Mouse (Mus musculus) layer of hippocampus, adult 18-20 months (tissue): ENCODE measurements around the gene Prpf38b. TPM values are rescaled to one million over a fixed set of nuclear protein-coding genes. Genes with fewer than 3 reads are reported as not detected.

ENCODE experiments used
- DNase-seq, 2 experiments: peaks; one replicate each; pipeline ENCODE4 v3.0.0; 2022; ENCODE audit warnings: low spot score in 2 of 2
- long read RNA-seq: library from polyadenylated mRNA; stranded (forward); transcript quantifications from one replicate; pipeline ENCODE4 v2.0.0, GENCODE M21; 2021
- total RNA-seq, 2 experiments: library from RNA; stranded (reverse); gene quantifications; 2 replicates each; pipeline ENCODE4 v1.2.3; 2021

The Prpf38b gene
- total RNA-seq: 10 to 100 TPM; 44.4 to 50.6 TPM
- long read RNA-seq, transcript Prpf38b-201 (6 exons, 3,026 nt): major isoform, 9 of 12 reads
- long read RNA-seq, partial matches to known transcripts: 0 of 12 reads
- long read RNA-seq, other reads (novel, unspliced or antisense): 3 of 12 reads

DNA sequence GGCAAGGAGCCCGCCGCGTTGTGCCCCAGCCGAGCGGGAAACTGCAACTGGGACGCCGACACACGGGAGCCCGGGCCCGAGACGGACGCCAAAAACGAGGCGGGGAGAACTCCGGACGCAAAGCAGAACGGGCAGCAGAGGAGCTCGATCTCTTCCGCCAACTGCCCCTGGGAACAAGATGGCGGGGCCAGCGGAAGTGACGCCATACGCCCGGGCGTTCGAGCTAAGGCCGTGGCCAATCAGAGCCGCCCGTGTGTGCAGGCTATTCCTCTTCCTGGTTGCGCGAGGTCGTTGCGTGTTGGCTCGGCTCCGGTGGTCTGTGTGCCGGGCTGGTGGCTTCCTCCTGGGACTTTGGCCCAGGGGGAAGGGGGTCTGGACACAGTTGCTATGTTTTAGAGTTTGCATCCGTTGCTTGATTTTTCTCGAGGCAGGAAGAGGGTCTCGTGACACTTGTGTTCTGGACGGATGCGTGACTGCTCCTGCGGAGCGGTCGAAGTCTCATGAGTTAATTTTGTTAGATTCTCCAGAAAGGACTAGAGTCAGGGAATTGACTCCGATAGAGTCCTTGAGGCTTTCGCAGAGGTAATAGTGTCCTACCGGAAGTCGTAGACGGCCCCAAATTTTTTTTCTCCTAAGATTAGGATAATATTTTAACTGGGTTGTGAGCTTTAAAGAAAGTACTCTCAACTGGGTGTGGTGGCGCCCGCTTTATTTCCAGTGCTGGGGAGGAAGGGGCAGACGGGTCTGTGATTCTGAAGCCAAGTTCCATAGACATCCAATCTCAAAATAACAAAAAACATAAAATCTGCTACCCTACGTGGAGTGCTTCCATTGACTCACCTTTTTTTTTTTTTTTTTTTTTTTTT, at the start of gene Prpf38b:
TSS of gene Prpf38b (minus strand) at position 180 of the 866 bp plus-strand sequence.
- peak; percentile 93 to 97 for DNase-seq

GRCm38 (mm10) chr3:108961226-108961625, 49.7 kb upstream of the Prpf38b start:
- DNase-seq: peak in 1 of 2 experiments; percentile 11

DNA sequence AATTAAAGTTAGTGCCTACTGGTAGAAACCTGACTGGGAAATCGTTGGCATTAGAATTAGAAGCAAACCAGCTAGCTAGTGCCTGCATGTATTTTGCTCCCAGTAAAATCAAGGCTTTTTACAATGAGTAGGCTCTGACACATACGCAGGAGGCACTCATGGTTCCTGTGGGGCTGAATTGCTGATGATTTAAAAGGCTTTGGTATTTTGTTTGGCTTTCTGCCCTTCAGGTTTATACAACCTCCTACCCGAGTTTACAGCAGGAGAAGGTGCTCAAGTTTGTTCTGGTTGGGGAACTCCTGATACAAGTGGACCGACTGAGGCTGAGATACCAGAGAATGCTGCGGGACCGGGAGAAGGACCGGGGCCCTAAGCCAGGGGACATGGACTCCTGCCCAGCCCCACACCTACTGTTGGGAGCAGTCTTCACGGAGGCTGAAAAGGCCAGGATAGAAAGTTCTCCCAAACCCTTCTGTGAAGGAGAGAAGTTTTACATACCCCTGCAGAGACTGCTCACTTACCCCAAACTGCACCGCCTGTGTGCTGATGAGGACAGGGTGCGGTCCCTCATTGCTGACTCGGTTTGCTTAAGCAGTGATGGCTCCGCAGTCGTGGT, 48.3 kb upstream of the Prpf38b start:
- DNase-seq: no peak

DNA sequence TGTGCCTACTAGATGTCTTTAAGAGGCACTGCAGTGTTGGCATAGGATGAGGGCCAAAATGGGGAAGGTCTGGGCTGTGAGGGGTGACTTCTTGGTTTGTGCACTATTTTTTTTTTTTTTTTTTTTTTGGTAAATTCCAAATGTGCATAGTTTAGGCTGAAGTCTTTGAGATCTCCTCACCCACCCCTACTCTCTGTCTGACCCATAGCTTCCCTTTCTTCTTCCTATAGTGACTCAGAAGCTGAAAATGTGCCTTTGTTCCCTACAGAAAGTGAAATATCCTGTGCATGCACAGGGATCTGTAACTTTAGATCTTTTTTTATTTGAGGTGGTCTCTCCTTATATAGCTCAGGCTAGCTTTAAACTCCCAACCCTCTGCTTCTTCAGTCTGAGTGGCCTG, 46.4 kb upstream of the Prpf38b start:
- no peak for DNase-seq

DNA sequence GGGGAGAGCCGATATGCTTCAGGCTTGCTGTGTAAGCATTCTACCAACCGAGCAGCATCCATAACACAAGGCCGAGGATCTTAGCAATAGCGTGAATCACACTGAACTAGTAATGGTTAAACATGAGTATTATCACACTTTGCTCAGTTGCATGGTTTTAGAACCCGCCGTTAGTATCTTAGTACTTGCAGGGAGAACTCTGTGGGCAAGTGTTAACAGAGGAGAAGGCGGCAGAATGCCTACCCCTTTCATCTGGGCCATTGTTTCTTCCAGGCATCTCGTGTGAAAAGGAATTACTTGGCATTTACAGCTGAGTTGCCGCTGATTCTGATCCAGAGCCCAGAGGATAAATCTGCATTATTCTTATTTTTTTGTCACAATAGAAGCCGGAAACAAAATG, 29.5 kb upstream of the Prpf38b start:
- DNase-seq: no peak

DNA sequence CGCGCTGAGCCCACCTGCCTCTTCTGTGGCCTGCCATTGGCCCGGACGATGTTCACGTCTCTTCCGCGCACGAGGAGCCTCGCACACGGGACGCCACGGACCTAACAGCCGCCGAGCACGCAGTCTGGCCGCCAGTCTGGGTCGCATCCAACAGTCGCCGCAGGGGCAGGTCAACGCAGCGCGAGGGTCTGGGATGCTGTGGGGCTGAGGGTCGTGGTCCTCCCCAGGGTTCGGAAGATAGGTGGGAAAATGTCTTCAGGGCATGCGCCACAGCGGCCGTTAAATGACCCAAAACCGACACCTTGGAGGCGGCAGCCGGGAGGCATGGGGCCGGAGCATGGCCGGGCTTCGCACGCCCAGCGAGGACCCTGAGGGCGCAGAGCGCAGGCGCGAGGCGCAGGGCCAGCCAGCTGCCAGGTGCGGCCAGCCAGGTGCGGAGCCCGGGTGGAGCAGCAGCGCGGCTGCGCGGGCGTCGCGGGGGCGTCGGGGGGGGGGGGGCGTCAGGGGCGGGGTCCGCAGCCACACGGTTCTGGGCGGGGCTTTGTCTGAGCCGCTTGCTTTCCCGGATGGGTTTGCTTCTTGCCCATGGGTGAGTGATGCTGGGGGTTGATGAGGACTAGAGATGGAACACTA, 28.6 kb upstream of the Prpf38b start, which contains the start of gene Gm9857:
TSS of gene Gm9857 (minus strand) at position 445 of the 633 bp plus-strand sequence.
- DNase-seq: no peak

DNA sequence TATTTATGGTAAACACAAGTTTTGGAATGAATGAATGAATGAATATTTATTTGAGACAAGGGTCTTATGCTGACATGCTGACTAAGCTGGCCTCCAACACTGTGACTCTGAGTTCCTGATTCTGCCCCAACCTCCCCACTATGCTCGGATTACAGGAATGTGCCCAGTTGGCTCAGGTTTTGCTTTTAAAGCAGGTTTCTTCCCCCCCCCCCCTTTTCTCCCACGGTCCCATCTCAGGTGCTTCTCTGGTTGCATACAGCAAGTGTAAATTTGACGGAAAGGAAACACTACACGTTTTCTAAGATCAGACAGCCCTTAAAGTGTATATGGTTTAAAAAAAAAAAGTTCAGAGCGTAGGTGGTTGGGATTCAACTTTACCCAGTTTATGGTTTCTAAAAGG, 28.0 kb upstream of the Prpf38b start, which contains the start of gene Henmt1:
TSS of gene Henmt1 (plus strand) at position 301 of the 400 bp plus-strand sequence.
- no peak for DNase-seq

GRCm38 (mm10) chr3:108938691-108939090, 27.2 kb upstream of the Prpf38b start:
- DNase-seq: no peak

DNA sequence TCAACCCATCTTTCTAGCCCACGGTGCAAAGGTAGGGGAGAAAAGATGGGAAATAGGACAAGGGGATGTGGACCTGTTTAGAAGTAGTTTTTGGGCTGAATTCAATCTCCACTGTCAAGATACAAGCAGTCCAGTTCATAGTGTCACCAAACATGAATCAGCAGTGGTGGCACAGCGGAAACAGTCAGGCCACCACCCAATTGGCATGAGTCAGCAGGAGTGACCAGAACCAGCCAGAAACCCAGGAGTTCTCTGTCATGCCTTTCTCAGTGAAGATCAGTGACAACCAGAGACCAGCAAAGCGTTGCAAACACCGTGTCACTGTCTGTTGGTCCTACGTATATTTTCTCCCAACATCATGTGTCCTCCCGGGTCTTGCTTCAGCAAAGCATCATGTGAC, 22.0 kb upstream of the Prpf38b start:
- no peak for DNase-seq

DNA sequence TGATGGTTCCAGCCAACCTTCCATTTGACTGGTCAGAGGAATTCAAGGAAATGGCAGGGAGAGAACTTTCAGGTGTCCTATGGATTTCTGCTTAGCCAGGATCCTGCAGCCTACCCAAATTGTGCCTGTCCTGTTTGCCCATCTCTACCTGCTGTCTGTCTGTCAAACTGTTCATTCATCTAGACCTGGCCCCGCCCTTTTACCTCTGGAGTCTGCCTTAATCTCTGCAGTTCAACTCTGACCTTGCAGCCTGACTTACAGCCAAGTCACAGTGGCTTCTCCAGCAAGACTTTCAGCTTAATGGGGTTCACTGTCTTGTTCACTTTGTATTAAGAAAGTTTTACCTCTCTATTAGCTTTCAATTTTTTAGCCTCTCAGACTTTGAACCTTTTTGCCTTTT, 14.8 kb upstream of the Prpf38b start:
- no peak for DNase-seq

DNA sequence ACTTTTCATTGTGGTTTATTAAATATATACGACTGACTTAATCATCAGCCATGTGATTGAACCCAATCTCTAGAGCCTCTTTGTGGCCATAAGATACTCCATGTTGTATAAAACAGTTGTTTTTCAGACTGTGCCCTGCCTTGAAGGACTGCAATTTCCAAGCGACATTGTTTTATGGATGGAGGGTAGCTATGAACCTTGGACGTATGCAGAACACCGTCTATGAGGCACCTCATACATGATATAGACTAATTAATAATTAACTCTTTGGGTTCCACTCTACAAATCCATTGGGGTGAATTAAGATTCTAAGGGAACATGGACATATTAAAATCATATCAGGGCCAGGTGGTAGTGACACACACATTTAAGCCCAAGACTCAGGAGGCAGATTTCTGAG, 14.2 kb upstream of the Prpf38b start:
- no peak for DNase-seq

DNA sequence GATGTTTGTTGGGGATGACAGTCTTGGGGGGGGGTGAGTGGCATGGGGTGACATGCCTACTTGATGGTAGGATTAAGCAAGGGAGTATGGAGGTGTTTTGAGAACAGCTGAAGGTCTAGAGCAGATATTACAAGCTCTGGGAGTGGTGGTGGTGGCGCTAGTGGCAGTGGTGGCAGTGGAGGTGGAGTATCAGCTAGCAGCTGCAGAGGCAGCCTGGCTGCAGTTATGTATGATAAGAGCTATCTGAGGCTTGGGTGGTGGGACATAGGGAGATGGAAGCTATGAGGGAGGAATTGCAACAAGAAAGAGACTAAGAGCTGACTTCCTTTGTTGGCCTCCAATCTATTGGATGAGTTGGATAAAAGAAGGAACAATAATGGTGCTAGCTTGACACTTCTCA, 10.3 kb upstream of the Prpf38b start:
- DNase-seq: no peak

DNA sequence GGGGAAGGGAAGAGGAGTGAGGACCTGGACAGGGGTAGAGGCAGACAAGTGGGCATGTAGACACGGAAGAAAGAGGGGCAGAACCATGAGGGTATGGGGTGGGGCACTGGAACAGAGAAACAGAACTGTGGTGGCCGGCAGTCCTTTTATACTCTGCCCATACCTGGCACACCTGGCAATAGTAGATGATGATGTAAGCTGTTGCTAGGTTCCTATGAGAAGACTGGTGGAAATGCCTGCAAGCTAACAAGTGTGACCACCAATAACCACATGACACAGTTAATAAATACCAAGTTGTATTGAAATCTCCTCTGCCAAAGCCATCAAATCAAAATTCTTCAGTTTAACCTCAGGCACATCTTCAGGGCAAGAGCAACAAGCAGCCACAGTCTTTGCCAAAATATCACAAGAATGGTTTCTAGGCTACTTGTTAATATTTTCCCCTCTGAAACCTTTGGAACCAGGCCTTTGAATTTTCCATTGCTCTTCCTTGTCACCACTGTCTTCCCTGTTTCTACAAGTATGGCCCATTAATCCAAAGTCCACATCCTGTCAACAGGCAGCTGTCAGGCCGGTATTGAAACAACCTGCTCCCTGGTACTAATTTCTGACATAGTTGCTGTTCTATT, 9.0 kb upstream of the Prpf38b start:
- no peak for DNase-seq

DNA sequence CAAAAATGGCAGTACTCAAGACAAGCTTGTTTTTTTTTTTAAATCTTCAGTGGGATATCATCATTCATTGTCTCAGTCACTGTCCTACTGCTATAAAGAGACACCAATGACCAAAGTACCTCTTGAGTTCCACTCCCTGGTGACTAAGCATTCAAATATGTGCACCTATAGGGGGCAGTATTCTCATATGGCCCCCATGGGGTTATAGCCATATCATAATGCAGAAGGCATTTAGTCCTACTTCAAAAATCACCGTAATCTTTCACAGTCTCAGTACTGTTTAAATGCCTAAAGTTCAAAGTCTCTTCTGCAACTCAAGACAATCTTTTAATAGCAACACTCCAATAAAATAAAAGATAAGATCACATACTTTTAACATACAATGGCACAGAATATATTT, 7.3 kb upstream of the Prpf38b start:
- no peak for DNase-seq

GRCm38 (mm10) chr3:108917986-108918385, 6.5 kb upstream of the Prpf38b start:
- no peak for DNase-seq

DNA sequence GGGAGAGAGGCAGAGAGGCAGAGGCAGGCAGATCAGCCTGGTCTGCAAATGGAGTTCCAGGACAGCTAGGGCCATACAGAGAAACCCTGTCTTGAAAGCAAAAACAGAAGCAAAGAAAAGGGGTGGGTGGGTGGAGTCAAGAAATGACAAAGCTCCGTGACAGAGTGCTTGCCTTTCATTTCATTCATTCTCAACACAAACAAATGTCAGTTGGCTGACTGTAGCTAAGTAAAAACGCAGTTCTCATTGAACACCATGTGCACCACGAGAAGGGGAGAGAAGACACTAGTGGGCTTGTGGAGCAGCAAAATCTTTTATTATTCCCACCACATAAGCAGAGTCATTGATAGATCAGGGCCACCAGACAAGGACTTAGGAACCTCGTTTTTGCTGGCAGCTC, 5.3 kb upstream of the Prpf38b start:
- DNase-seq: peak in 1 of 2 experiments; percentile 28

DNA sequence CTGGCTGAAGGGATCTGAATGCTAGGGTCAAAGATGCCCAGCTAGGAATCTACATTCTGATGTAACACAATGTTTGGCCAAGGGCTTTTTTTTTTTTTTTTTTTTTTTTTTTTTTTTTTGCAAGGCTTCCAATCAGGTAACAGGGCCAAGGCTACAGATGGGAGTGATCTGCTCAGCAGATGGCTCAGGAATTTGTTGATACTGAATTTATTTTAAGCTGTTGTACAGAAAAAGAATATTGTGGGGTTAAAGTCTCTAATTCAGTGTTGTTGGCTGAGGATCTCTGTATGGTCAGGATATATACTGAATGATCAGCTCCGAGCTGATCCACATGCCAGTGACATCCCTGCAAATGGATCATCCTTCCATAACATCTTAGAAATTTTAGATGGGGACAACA, 4.5 kb upstream of the Prpf38b start:
- peak; percentile 42 to 83 for DNase-seq

GRCm38 (mm10) chr3:108911081-108911547, 413 bp downstream of the Prpf38b start:
- peak; percentile 25 to 54 for DNase-seq

GRCm38 (mm10) chr3:108910303-108911080, 1.0 kb downstream of the Prpf38b start:
- DNase-seq: no peak

- no peak for DNase-seq
These were observed 8.6 kb downstream of the Prpf38b start for GRCm38 (mm10) chr3:108902934-108903333.
